Mouse (Mus musculus) layer of hippocampus, postnatal 36 days (tissue): ENCODE results near the gene Mmrn2. TPM values are rescaled to one million over a fixed set of nuclear protein-coding genes. Genes with fewer than 3 reads are reported as not detected.
"Not testable (repeated sequence)": the region's sequence is repeated elsewhere in the genome, so short reads cannot be mapped to it uniquely, and the experiment has no call there.

ENCODE experiments used
- DNase-seq, 2 experiments: peaks; one replicate each; pipeline ENCODE4 v3.0.0; 2022
- total RNA-seq, 2 experiments: library from RNA; stranded (reverse); gene quantifications; 2 replicates each; pipeline ENCODE4 v1.2.3; 2021

Gene Mmrn2
- total RNA-seq, 2 experiments from 2014 or later: 3.1 to 4.2 TPM

DNA sequence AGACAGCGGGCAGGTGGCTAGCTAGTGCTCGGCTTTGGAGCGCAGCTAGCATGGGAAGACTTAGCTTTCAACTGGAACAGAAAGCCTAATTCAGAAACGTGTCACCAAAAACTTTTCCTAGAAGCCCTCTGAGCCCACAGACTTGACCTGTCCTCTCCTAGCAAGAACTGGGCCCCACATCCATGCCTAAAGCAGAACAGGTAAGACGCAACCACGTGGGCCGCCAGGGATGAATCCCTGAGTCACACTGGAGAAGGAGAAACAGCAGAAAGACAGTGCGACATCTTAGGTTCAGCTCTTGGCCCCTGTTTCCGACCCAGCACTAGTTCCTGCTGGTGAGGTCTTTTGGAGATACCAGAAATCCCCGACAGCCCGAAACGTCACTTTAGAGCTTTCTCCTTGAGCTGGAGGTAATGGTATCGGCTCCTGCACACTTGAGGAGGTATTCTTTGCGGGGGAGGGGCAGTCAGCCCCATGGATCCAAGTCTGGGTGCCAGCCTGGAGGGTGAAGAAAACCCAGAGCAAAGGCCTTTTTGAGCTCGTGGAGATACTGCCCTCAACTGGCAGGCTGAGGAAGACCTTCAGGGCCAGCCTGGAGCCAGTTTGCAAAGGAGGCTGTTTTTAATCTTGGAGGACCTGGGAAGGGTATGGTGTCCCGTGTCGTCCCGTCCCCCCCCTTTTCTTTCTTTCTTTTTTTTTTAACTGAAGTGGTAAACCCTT lies 12.4 kb upstream of the Mmrn2 start:
- peak; percentile 56 to 62 for DNase-seq

- DNase-seq: peak; percentile 29 to 38
These were observed 11.6 kb upstream of the Mmrn2 start for GRCm38 (mm10) chr14:34363490-34364253.

- DNase-seq: not testable (repeated sequence)
These were observed 10.8 kb upstream of the Mmrn2 start for GRCm38 (mm10) chr14:34364254-34365146.

GRCm38 (mm10) chr14:34365147-34365507 lies 10.1 kb upstream of the Mmrn2 start:
- no peak for DNase-seq

DNA sequence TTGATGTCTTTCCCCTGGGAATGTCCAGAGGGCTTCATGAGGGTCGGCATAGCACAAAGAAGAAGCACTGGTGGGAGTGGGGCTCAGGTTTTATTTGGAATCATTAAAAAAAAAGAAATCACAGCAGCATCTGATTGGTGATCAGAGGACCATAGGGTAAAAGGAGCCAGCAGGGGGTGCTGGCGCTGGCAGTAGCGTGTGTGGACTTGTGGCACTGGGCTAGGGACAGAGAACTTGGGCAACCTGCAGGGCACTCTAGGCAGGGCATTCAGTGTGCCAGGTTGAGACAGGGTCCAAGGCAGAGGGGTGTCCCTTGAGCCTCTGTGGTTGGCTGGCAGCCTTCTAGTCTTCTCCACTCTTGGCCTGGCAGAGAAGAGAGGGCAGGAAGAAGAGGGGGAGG lies 5.1 kb upstream of the Mmrn2 start:
- DNase-seq: no peak

DNA sequence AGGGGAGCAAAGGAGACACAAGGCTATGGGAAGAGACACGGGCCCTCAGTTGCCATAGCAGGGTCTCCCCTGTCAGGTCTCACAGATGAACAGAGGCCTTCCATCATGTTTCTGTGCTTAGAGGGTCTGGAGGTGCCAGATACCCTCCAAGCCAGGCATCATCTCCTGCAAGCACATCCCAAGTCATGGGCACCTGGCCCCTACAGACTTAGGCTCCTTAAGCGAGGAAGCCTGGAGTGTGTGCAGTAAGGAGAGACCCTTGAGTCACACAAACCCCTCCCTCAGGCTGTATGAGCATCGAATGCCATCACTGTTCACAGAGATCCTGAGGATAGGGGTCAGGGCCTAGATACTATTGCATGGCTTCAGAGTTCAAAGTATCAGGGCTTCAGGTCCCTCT lies 4.3 kb upstream of the Mmrn2 start:
- DNase-seq: no peak

DNA sequence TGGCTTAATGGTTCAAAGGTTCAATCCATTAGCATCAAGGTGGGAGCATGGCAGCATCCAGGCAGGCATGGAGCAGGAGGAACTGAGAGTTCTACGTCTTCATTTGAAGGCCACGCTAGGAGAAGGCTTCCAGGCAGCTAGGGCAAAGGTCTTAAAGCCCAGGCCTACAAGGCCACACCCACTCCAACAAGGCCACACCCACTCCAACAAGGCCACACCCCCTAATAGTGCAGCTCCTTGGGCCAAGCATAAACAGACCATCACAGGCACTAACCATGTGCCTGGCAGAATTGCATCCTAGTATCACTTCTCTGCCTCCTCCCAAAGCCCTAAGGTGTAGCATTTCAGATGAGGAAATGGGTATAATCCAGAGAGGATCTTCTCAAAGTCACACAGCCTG lies 3.5 kb upstream of the Mmrn2 start:
- no peak for DNase-seq

GRCm38 (mm10) chr14:34372646-34373045 lies 2.6 kb upstream of the Mmrn2 start:
- peak in 1 of 2 experiments; percentile 60 for DNase-seq

DNA sequence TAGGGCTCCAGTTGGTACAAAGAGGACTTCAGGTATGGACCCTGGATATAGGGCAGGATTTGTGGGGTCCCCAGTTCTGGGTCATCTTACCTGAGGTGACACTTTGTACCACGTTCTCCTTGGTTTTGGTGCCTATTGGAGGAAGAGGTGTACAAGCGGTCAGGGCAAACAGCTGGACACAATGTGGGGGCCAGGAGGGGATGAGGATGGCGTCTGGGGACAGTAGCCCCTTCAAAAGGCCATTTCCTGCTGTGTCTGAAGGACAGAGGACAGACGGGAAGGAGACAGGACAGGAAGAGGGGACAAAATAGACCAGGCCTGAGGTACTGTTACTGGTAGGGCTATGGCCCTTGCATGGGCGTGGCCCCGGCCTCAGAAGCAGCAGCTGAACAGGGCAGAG lies 1.7 kb upstream of the Mmrn2 start:
- no peak for DNase-seq

GRCm38 (mm10) chr14:34374577-34374976 lies 688 bp upstream of the Mmrn2 start, which contains the start of gene Sncg:
Gene Sncg, minus strand, starts transcription at chr14:34374789.
- no peak for DNase-seq

DNA sequence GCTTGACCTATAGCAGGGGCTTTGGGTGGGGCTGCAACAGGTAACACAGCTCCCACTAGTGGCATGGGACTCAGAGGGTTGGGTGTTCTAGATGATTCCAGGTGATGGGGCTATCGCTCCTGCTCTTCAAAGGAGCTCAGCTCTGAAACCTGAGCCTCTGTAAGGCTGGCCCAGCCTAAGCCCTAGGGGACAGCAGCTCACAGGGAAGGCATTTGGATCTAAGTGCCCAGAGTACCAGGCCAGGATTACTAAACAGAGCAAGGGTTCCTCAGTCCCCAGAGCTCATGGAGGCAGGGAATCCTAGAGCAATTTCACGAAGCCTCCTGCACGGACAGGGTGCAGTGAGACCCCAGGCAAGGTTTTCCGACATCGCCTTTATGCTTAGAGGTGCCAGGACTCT lies 676 bp downstream of the Mmrn2 start:
- no peak for DNase-seq

DNA sequence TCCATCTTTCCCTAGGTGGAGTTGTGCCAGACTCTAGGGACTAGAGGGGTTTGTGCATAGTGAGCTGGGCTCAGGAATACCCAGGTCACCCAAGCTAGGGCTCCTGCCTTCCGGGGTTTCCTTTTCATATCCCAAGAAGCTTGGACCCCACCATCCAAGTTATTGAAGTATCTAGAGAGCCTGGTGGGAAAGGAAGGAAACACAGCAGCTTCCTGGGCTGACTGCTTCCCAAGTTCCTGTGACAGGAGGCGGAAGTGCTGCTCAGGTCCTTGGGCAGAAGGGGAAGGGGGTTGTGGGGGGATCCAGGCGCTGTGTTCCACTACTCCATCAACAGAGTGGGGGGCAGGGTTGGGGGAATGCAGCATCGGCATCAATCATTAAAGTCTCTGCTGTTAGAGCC lies 1.9 kb downstream of the Mmrn2 start:
- no peak for DNase-seq

DNA sequence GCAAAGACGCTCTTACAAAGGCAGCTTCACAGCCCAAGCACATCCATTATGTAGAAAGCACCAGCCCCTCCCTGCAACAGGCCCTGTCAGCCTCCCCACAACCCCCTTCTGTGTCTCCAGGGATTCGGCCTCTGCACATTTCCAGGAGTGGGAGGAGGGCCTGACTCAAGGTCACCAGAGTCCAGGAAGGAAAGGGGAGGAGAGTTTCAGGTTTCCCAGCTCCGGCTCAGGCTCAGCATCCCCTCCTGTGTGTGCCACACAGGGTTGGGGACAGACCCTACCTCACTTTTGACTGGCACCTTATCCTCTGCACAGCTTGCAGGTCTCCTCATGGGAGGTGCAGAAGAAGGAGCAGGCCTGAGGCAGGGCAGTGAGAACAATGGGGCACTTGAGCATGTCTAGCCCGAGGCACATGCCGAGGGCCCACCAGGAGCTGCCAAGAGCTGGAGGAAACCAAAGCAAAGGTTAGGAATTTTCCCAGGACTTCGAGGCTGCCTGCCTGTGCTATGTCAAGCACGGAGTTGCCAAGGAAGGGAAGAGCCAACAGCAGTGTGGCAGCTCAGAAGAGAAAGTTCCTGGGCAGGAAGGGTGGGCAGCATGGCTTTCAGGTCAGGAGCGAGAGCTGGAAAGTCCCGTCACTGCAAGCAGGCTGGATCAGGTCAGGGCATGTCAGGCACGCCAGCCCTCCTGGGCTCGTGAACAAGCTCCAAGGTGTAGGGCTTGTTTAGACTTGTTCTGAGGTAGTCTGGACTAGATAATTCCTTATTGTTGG lies 3.5 kb downstream of the Mmrn2 start:
- DNase-seq: no peak

GRCm38 (mm10) chr14:34382921-34383704 lies 7.8 kb downstream of the Mmrn2 start:
- DNase-seq: no peak

DNA sequence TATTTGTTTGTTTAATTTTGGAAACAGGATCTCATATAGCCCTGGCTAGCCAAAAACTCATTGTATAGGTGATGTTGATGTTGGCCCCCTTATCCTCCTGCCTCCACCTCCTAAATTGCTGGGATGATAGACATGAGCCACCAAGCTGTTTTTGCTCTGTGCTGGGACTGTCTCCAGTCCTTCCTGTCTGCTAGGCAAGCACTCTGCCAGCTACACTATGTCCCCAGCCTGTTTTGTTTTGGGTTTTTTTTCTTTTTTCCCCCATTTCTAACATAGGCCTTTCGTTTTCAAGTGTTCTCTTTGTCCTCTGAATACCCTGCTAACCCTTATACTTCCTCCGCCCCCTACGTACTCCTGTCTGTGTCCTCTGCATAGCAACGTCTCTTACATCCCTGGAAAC lies 18.0 kb downstream of the Mmrn2 start:
- DNase-seq: no peak

GRCm38 (mm10) chr14:34397871-34398270 lies 22.6 kb downstream of the Mmrn2 start:
- no peak for DNase-seq

GRCm38 (mm10) chr14:34398901-34399300 lies 23.6 kb downstream of the Mmrn2 start:
- no peak for DNase-seq

DNA sequence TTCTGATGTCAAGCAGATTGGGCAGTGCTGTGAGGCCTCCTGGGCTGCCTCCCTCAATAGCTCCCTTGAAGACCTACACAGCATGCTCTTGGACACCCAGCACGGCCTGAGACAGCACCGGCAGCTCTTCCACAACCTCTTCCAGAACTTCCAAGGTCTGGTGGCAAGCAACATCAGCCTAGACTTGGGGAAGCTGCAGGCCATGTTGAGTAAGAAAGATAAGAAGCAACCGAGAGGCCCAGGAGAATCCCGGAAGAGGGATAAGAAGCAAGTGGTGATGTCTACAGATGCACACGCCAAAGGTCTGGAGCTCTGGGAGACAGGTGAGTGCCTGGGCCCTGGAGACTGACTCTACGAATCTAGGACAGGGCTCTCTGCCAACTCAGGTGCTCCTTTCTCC lies 24.0 kb downstream of the Mmrn2 start:
- DNase-seq: no peak

- no peak for DNase-seq
These were observed 24.8 kb downstream of the Mmrn2 start for GRCm38 (mm10) chr14:34400021-34400420.

DNA sequence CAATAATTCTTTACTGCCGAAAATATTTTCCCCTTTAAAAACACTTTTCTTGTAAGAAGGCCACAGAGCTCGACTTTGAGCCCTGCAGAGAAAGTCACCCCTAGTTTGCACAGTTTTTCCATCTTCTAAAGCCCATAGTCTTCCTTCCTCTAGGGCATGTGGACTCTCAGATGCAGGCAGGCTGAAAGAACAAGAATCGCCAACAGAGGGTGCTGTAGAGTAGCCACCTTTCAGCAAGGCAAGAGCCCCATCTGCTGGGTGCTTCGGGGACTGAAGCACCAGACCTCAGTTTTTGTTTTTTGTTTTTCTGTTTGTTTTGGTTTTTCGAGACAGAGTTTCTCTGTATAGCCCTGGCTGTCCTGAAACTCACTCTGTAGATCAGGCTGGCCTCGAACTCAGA lies 25.9 kb downstream of the Mmrn2 start:
- DNase-seq: peak; percentile 50 to 59

DNA sequence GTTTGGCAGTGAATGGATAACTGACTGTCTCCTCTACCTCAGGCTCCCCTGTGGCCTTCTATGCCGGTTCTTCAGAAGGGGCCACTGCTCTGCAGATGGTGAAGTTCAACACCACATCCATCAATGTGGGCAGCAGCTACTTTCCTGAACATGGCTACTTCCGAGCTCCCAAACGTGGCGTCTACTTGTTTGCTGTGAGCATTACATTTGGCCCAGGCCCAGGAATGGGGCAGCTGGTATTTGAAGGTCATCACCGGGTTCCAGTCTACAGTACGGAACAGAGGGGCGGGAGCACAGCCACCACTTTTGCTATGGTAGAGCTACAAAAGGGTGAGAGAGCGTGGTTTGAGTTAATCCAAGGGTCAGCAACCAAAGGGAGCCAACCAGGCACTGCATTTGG lies 27.6 kb downstream of the Mmrn2 start:
- no peak for DNase-seq
